Mouse (Mus musculus): Measurements from ENCODE around the gene Adam25.
"Not testable (repeated sequence)": the region's sequence is repeated elsewhere in the genome, so short reads cannot be mapped to it uniquely, and the experiment has no call there.

Gene Adam25

GRCm38 (mm10) chr8:40751908-40752307 is at the start of gene Adam25:
Adam25 (plus strand) TSS chr8:40752208.
- DNase-seq: not testable (repeated sequence)

GRCm38 (mm10) chr8:40715406-40715805 is 36.6 kb upstream of the Adam25 start:
- DNase-seq: not testable (repeated sequence)

DNA sequence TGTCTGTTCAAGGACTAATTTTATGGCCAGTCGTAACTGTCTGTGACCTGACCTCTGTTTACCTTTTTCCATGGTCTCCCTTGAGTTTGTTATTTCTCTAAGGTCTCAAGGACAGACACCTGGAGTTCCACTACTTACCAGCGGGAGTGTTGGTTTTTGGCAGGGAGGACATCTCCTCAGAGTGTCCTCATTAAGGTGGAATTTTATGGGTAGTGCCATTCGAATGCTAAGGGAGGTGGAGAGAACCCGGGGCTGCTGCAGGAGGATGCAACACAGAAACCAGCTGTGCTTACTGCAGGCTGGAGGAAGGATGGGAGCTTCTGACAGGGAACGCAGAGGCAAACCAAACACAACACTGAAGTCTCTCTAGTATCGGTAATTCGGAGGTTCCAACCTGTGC is 36.0 kb upstream of the Adam25 start:
- DNase-seq: no peak

GRCm38 (mm10) chr8:40783320-40783719 is 31.3 kb downstream of the Adam25 start:
- no peak for DNase-seq

GRCm38 (mm10) chr8:40792973-40793372 is 41.0 kb downstream of the Adam25 start, which contains the start of gene Adam20:
Adam20 (plus strand) TSS chr8:40793273.
- DNase-seq: not testable (repeated sequence)

DNA sequence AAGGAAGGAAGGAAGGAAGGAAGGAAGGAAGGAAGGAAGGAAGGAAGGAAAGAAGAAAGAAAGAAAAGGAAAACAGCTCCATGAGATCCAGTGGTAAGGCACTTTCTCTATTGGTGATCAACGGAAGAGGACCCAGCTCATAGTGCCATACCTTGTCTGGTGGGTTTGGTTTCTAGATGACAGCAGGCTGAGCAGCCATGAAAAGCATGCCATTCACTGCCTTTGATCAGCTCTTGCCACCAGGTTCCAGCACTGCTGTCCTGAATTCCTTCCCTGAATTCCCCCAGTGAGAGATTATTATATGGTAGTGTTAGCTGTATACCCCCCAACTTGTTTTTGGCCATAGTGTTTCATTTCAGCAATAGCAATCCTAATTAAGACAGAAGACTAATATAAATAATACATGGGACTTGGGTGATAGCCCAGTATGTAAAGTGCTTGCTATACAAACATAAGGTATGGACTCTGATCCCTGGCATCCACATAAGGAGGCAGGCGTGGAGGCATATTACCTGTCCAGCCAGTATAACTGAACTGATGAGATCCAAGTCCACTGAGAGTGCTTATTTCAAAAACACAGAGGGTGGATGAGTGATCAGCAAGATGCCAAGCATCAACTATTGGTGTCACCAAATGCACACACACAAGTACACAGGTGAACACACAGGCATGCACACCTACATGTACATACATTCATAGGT is 51.5 kb downstream of the Adam25 start:
- no peak for DNase-seq

Measured in right cerebral cortex, postnatal 25 days (tissue).